Mouse (Mus musculus) hindbrain, embryonic 11.5 days (tissue): Measurements from ENCODE around the gene Tspan5. TPM values are rescaled to one million over a fixed set of nuclear protein-coding genes. Genes with fewer than 3 reads are reported as not detected.
A peak's percentile ranks its signal among the peaks of the same experiment; 100 is the strongest.

Experiments used
- ATAC-seq: fragments of 200-750 bp; cut with Nextera tagmentation; 2 replicates; pipeline ENCODE4 v1.8.0; 2017; ENCODE audit warnings: mild to moderate bottlenecking, moderate TSS enrichment, moderate library complexity; ENCODE audit not compliant: low FRiP score
- DNase-seq: peaks from one replicate; pipeline ENCODE4 v3.0.0-alpha.2; 2015; ENCODE audit warnings: low spot score
- H3K27ac ChIP-seq: fragments of 300-500 bp; sonication (generic); 2 replicates; pipeline ENCODE4 v1.5.1; 2014; ENCODE audit warnings: mild to moderate bottlenecking, low read depth, low read length
- H3K27me3 ChIP-seq: fragments of 300-500 bp; sonication (generic); 2 replicates; pipeline ENCODE4 v1.6.1; 2014; ENCODE audit warnings: mild to moderate bottlenecking, low read length, moderate library complexity, mixed read lengths; ENCODE audit not compliant: control insufficient read depth, insufficient read depth
- H3K36me3 ChIP-seq: fragments of 300-500 bp; sonication (generic); 2 replicates; pipeline ENCODE4 v1.6.1; 2014; ENCODE audit warnings: mild to moderate bottlenecking, low read length, moderate library complexity, mixed read lengths; ENCODE audit not compliant: control insufficient read depth, insufficient read depth
- H3K4me1 ChIP-seq: fragments of 300-500 bp; sonication (generic); replicated peaks from 2 replicates; pipeline ENCODE4 v1.6.1; 2014; ENCODE audit warnings: low read length, mixed read lengths; ENCODE audit not compliant: control insufficient read depth, insufficient read depth
- H3K4me2 ChIP-seq: fragments of 300-500 bp; sonication (generic); replicated peaks from 2 replicates; pipeline ENCODE4 v1.6.1; 2014; ENCODE audit warnings: mild to moderate bottlenecking, low read depth, low read length
- H3K4me3 ChIP-seq: fragments of 300-500 bp; sonication (generic); 2 replicates; pipeline ENCODE4 v1.5.1; 2014; ENCODE audit warnings: low read depth, low read length
- H3K9ac ChIP-seq: fragments of 300-500 bp; sonication (generic); 2 replicates; pipeline ENCODE4 v1.6.1; 2014; ENCODE audit warnings: low read depth, low read length
- H3K9me3 ChIP-seq: fragments of 300-500 bp; sonication (generic); 2 replicates; pipeline ENCODE4 v1.6.1; 2016; ENCODE audit warnings: low read length; ENCODE audit not compliant: control insufficient read depth
- WGBS: fragments of 180-500 bp; shearing (Covaris S2); extraction: QIAGEN DNeasy Blood & Tissue Kit; methylation state at CpG from one replicate; pipeline ENCODE4 v1.1.7; 2014; 5-methylcytosine and 5-hydroxymethylcytosine counted together
- polyA plus RNA-seq: library from polyadenylated mRNA; unstranded; fragments of >200 nt; fragmentation: Nextera tagmentation; extraction: Ambion mirVana; gene quantifications from 2 replicates; pipeline ENCODE4 v1.2.1, GENCODE M21; 2014

Tspan5 gene
- polyA plus RNA-seq, 1 experiment from 2014 or later: 51.0 TPM

DNA sequence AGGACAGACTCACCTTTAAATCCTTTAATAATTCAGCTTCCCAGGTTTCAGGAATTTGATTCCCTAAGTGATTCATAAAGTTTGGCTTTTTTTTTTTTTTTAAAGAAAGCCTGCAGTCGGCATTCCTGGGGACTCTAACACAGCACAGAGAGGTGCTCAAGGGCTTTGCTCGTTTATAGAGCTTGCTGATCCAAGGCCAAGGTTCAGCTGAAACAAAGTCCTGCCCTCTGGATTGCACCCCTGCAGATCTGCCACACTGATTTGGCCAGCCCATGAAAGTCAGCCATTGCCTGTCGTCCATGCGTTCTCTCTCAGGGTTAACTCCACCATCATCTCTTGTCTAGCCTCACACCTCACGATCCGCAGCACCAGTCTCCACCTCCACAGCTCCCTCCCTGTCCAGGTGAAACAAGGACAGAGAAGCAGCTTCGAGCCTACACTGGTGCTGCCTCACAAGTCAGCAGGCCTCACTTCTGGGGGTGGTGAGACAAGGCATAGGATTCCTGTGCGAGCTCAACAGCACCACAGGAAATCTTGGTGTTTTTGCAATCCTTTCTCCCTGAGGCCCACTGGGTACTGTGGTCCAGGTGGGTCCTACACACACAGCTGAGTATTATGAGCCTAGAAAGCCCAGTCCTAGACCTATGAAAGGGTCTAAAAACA lies 172.8 kb downstream of the Tspan5 start:
- no peaks in the 10 kb centered on the region for H3K27me3 ChIP-seq
- H3K27ac ChIP-seq: no peak overlapping the region
- H3K4me2 ChIP-seq: no peak overlapping the region
- DNase-seq (no peak), ATAC-seq (no peak)
- no peaks in the 10 kb centered on the region for H3K36me3 ChIP-seq
- H3K4me1 ChIP-seq: no peaks in the 10 kb centered on the region
- H3K9me3 ChIP-seq: no peaks in the 10 kb centered on the region
- H3K9ac ChIP-seq: no peak overlapping the region
- no peak overlapping the region for H3K4me3 ChIP-seq
- WGBS: 73% methylated on average over 8 of the region's 8 CpGs

DNA sequence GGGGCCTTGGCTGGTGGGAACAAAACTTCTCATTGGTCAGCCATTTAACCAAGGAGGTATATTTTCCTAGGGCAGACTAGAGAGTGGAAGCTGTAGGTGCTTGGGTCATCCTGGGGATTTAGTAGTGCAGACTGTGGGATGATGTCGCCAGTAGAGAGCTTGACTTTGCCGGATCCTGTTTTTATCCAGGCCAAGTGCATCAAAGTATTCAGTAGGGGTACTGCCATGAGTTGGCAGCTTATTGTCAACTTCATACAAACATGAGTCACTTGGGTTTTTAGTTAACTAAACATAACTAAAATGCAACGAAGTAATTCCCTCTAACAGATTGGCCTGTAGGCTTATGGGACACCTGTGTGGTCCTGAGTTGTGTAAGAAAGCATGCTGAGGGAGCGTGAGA lies 174.6 kb downstream of the Tspan5 start:
- H3K4me3 ChIP-seq: no peak overlapping the region
- no peak overlapping the region for H3K9ac ChIP-seq
- H3K27me3 ChIP-seq: no peaks in the 10 kb centered on the region
- H3K4me2 ChIP-seq: no peak overlapping the region
- H3K27ac ChIP-seq: no peak overlapping the region
- DNase-seq (no peak), ATAC-seq (no peak)
- WGBS: 88% methylated on average over 4 of the region's 4 CpGs
- no peaks in the 10 kb centered on the region for H3K4me1 ChIP-seq
- H3K36me3 ChIP-seq: no peaks in the 10 kb centered on the region
- H3K9me3 ChIP-seq: no peaks in the 10 kb centered on the region

DNA sequence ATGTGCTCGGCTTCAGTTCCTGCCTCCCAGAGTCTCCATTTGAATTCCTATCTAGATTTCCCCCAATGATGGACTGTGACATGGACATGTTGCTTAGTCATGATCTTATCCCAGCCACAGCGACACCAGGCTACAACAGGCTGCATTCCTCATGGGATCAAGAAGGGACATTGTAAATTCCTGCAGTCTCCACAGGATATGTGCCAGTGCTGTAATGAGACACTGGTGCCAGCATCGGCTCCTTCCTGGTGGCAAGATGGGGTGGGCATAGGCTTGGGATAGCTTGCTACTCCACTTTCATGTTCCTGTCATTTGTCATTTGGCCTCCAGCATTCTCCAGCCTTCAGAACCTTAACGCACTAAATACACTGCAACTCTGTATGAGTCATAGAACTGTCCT lies 175.0 kb downstream of the Tspan5 start:
- H3K4me2 ChIP-seq: no peak overlapping the region
- WGBS: 91% methylated on average over 4 of the region's 4 CpGs
- no peak overlapping the region for H3K9ac ChIP-seq
- no peak overlapping the region for H3K27ac ChIP-seq
- H3K27me3 ChIP-seq: no peaks in the 10 kb centered on the region
- no peaks in the 10 kb centered on the region for H3K4me1 ChIP-seq
- H3K4me3 ChIP-seq: no peak overlapping the region
- ATAC-seq (no peak), DNase-seq (no peak)
- no peaks in the 10 kb centered on the region for H3K9me3 ChIP-seq
- no peaks in the 10 kb centered on the region for H3K36me3 ChIP-seq

- H3K9me3 ChIP-seq: no peaks in the 10 kb centered on the region
- H3K27me3 ChIP-seq: no peaks in the 10 kb centered on the region
- H3K36me3 ChIP-seq: no peaks in the 10 kb centered on the region
- H3K27ac ChIP-seq: no peak overlapping the region
- H3K4me2 ChIP-seq: no peak overlapping the region
- no peak for DNase-seq
- no peak overlapping the region for H3K4me3 ChIP-seq
- H3K4me1 ChIP-seq: no peaks in the 10 kb centered on the region
- H3K9ac ChIP-seq: no peak overlapping the region
- 93% methylated on average over 4 of the region's 4 CpGs for WGBS
- no peak for ATAC-seq
Observed at GRCm38 (mm10) chr3:138918241-138918640, 176.2 kb downstream of the Tspan5 start.

DNA sequence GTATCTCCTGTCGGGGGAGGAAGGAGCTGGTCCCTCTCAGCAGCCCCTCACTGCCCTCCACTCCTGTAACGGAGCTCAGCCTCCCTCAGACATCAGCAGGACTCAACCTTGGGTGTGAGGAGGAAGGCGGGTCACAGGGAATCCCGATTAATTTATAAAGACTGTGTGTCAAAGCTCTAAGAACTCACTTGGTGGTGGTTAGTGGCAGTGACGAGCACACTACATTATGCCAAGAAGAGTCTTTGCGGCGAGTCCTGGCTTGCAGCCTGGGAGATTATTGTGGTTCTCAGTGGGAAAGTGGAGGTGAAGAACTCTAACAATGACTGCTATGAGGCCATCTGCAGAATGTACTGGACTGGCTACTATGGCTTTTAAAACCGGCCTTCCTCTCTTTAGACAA lies 184.2 kb downstream of the Tspan5 start:
- Histone ChIP-seq H3K36me3 (no peaks in the 10 kb centered on the region), H3K9me3 (no peaks in the 10 kb centered on the region), H3K4me3 (no peak overlapping the region), H3K9ac (no peak overlapping the region), H3K27me3 (no peaks in the 10 kb centered on the region), H3K4me1 (no peaks in the 10 kb centered on the region), H3K27ac (no peak overlapping the region), H3K4me2 (no peak overlapping the region)
- no peak for DNase-seq
- no peak for ATAC-seq
- 92% methylated on average over 8 of the region's 8 CpGs for WGBS

- 95% methylated on average over 4 of the region's 4 CpGs for WGBS
- DNase-seq (no peak), ATAC-seq (no peak)
- no peaks in the 10 kb centered on the region for H3K27me3 ChIP-seq
- no peak overlapping the region for H3K4me3 ChIP-seq
- no peak overlapping the region for H3K4me2 ChIP-seq
- H3K4me1 ChIP-seq: no peaks in the 10 kb centered on the region
- no peak overlapping the region for H3K9ac ChIP-seq
- no peaks in the 10 kb centered on the region for H3K36me3 ChIP-seq
- H3K27ac ChIP-seq: no peak overlapping the region
- no peaks in the 10 kb centered on the region for H3K9me3 ChIP-seq
Observed at GRCm38 (mm10) chr3:138927437-138927836, 185.4 kb downstream of the Tspan5 start.

DNA sequence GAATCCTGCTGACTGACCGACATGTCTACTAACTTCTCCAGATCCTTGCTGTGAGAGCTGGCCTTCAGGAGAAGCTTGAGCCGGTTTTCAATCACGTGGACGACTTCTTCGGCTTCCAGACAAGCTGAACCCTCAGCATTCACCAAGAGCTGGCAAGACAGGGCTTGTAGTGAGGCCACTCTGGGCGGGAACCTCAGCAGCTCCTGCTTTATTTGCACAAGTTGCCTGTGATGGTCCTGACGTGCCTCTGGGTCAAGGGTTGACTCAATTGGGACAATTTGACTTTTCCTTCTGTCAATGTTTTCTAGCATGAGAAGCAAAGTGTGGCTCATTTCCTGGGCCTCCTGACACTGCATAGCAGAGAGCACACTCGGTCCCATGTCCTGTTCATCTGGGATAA lies 194.8 kb downstream of the Tspan5 start:
- Histone ChIP-seq H3K27ac (no peak overlapping the region), H3K9ac (no peak overlapping the region), H3K9me3 (no peaks in the 10 kb centered on the region), H3K4me3 (no peak overlapping the region), H3K4me1 (no peaks in the 10 kb centered on the region), H3K27me3 (no peaks in the 10 kb centered on the region), H3K4me2 (no peak overlapping the region), H3K36me3 (peaks cover 6% of the 10 kb centered on the region; the same call in 1 of the 2 replicates)
- DNase-seq (no peak), ATAC-seq (no peak)
- 92% methylated on average over 8 of the region's 8 CpGs for WGBS

DNA sequence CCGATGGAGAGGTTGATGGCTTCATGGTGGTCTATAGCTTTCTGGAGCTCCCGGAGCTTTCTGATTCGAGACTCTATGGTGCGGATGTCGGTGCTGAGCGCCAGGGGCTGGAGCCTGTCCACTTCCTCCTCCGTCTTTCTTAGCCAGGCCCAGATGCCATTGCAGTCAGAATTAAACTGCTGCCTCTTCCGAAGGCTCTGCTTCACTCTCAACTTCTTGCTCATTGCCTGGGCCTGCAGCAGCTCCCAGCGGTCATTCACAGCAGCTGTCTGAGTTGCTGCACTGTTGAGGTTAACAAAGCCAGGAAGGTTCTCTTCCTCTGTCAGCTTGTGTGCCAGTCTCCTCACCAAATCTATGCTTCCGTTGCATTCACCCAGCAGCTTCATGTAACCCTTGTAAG lies 195.2 kb downstream of the Tspan5 start:
- no peak overlapping the region for H3K4me2 ChIP-seq
- H3K9me3 ChIP-seq: no peaks in the 10 kb centered on the region
- H3K36me3 ChIP-seq: peaks cover 6% of the 10 kb centered on the region; the same call in 1 of the 2 replicates
- H3K4me1 ChIP-seq: no peaks in the 10 kb centered on the region
- no peak overlapping the region for H3K4me3 ChIP-seq
- H3K9ac ChIP-seq: no peak overlapping the region
- H3K27me3 ChIP-seq: no peaks in the 10 kb centered on the region
- no peak overlapping the region for H3K27ac ChIP-seq
- ATAC-seq: no peak
- no peak for DNase-seq
- WGBS: 98% methylated on average over 10 of the region's 10 CpGs

GRCm38 (mm10) chr3:138941604-138942003 lies 199.6 kb downstream of the Tspan5 start:
- no peaks in the 10 kb centered on the region for H3K4me1 ChIP-seq
- ATAC-seq: peak; percentile 40; the same call in 1 of the 2 replicates
- H3K27me3 ChIP-seq: no peaks in the 10 kb centered on the region
- WGBS: 34% methylated on average over 9 of the region's 9 CpGs
- DNase-seq: peak; percentile 16
- no peaks in the 10 kb centered on the region for H3K9me3 ChIP-seq
- no peak overlapping the region for H3K9ac ChIP-seq
- peaks cover 9% of the 10 kb centered on the region; the same call in 1 of the 2 replicates for H3K36me3 ChIP-seq
- no peak overlapping the region for H3K4me2 ChIP-seq
- no peak overlapping the region for H3K27ac ChIP-seq
- no peak overlapping the region for H3K4me3 ChIP-seq
